In the genomic region with DNA sequence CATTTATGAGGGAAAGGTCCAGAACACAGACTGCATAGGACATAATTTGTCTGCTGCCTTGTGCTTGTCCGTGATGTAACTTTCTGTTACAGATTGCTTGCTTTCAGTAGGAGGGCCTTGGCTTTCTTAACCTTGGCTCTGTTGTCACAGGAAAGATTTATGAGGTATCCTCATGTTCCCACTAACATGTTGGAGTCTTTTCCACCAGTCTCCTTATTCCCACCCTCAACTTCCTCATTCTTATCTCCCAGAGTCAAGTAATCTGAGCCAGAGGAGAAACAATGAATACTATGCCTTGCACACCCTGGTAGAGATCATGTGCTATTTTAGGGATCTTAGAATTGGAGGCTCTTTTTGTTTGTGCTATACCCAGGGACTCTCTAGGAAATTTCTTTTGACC, we compare ENCODE assay signal across 8 mouse cellular contexts. TPM values are rescaled to one million over a fixed set of nuclear protein-coding genes. Genes with fewer than 3 reads are reported as not detected.
DNase-seq lines count a peak whose midpoint lies in the region; ATAC-seq and TF ChIP-seq lines count a peak whose summit lies in the region.

No protein-coding gene starts in this region.

- peaks cover 31 to 37% of the 10 kb centered on the region in 2 experiments for H3K4me1 ChIP-seq in MEL (ENCODE audit: control insufficient read depth in 1 of 2, insufficient read depth in 2 of 2, low read length in 2 of 2)
- H3K4me1 ChIP-seq in heart, embryonic 15.5 days (replicated peaks) = peaks cover 67% of the 10 kb centered on the region
- peaks cover 32% of the 10 kb centered on the region for H3K4me1 ChIP-seq in liver, embryonic 16.5 days (ENCODE audit: control insufficient read depth, low read depth, low read length)

- WGBS in heart, embryonic 15.5 days = 19% methylated on average over 1 of the region's 1 CpGs
- 60% methylated on average over 1 of the region's 1 CpGs for WGBS in liver, embryonic 16.5 days (ENCODE audit: insufficient replicate concordance)

- ATAC-seq in heart, embryonic 15.5 days (replicated peaks; ENCODE audit: insufficient number of reproducible peaks, insufficient read depth, low FRiP score, low read depth) = peak; percentile 65
- ATAC-seq in liver, embryonic 16.5 days (ENCODE audit: low read depth) = no peak
- ATAC-seq in erythroblast, adult 5-6 weeks (replicated peaks; ENCODE audit: low FRiP score, poor library complexity, severe bottlenecking) = no peak

- no peaks in the 10 kb centered on the region for H3K27me3 ChIP-seq in MEL (ENCODE audit: control insufficient read depth in 1 of 2, insufficient read depth in 2 of 2, low read length in 2 of 2)
- no peaks in the 10 kb centered on the region for H3K27me3 ChIP-seq in heart, embryonic 15.5 days
- H3K27me3 ChIP-seq in liver, embryonic 16.5 days (ENCODE audit: control insufficient read depth, insufficient read depth, low read depth, low read length) = no peaks in the 10 kb centered on the region

- TF ChIP-seq POLR2A in MEL (IDR thresholded peaks at IDR 0.05; ENCODE audit: control insufficient read depth in 1 of 2, insufficient read depth in 1 of 2, low read depth in 1 of 2, low read length in 2 of 2, poor library complexity in 1 of 2) = no peak

- no peak overlapping the region for H3K4me3 ChIP-seq in MEL (ENCODE audit: control insufficient read depth in 1 of 2, insufficient read depth in 1 of 2, low read depth in 2 of 2, low read length in 2 of 2)
- no peak overlapping the region for H3K4me3 ChIP-seq in heart, embryonic 15.5 days
- no peak overlapping the region for H3K4me3 ChIP-seq in liver, embryonic 16.5 days (ENCODE audit: low read depth, low read length)

- H3K36me3 ChIP-seq in MEL (ENCODE audit: control insufficient read depth in 1 of 2, insufficient read depth in 2 of 2, low read length in 2 of 2) = peaks cover 0 to 31% of the 10 kb centered on the region in 2 experiments; a peak in 2 of 4 replicates
- H3K36me3 ChIP-seq in heart, embryonic 15.5 days = no peaks in the 10 kb centered on the region
- no peaks in the 10 kb centered on the region for H3K36me3 ChIP-seq in liver, embryonic 16.5 days (ENCODE audit: control insufficient read depth, insufficient read depth)

- no peak overlapping the region for H3K9ac ChIP-seq in MEL (ENCODE audit: control insufficient read depth, low read depth, low read length, poor library complexity, severe bottlenecking)
- H3K9ac ChIP-seq in heart, embryonic 15.5 days = no peak overlapping the region
- no peak overlapping the region for H3K9ac ChIP-seq in liver, embryonic 16.5 days (ENCODE audit: low read depth, low read length)

- TF ChIP-seq RAD21 in MEL (IDR thresholded peaks at IDR 0.05; ENCODE audit: low read depth, low read length) = no peak

- H3K4me2 ChIP-seq in heart, embryonic 15.5 days = peak overlapping the region; percentile 58
- no peak overlapping the region for H3K4me2 ChIP-seq in liver, embryonic 16.5 days (ENCODE audit: low read depth, low read length)

- no peak for TF ChIP-seq CTCF in MEL (IDR thresholded peaks at IDR 0.05 in 2 of 3, conservative IDR thresholded peaks at IDR 0.05 in 1 of 3; ENCODE audit: control insufficient read depth in 1 of 3, insufficient read depth in 1 of 3, low read depth in 2 of 3, low read length in 3 of 3, poor library complexity in 1 of 3, severe bottlenecking in 1 of 3)

- H3K27ac ChIP-seq in MEL (ENCODE audit: control insufficient read depth, low read depth, low read length) = peak overlapping the region; percentile 88; the same call in 1 of the 2 replicates
- peak overlapping the region; percentile 85 for H3K27ac ChIP-seq in heart, embryonic 15.5 days
- peak overlapping the region; percentile 11; the same call in 1 of the 2 replicates for H3K27ac ChIP-seq in liver, embryonic 16.5 days (ENCODE audit: low read length)

- DNase-seq in adrenal gland, postnatal 10 days = peak; percentile 28
- DNase-seq in adrenal gland, adult 18-20 months (ENCODE audit: low spot score in 2 of 2) = no peak
- peak; percentile 59 for DNase-seq in MEL (ENCODE audit: low read depth, low spot score)
- DNase-seq in right cerebral cortex, postnatal 4 days = no peak
- no peak for DNase-seq in right cerebral cortex, postnatal 36 days (ENCODE audit: low spot score in 2 of 2)

- TF ChIP-seq EP300 in MEL (IDR thresholded peaks at IDR 0.05; ENCODE audit: low read depth in 1 of 2, low read length in 2 of 2) = peak; percentile 52 to 72

- no peaks in the 10 kb centered on the region for H3K9me3 ChIP-seq in MEL (replicated peaks; ENCODE audit: insufficient read depth, low read length)
- H3K9me3 ChIP-seq in heart, embryonic 15.5 days (replicated peaks) = no peaks in the 10 kb centered on the region
- H3K9me3 ChIP-seq in liver, embryonic 16.5 days (replicated peaks; ENCODE audit: control insufficient read depth, low read length) = no peaks in the 10 kb centered on the region

- peaks cover 7% of the 10 kb centered on the region for H3K79me2 ChIP-seq in MEL (ENCODE audit: control insufficient read depth, insufficient read depth, low read length, poor library complexity)

TF ChIP-seq in MEL, 35 proteins besides CTCF, POLR2A, EP300 and RAD21:
- no peak for TF ChIP-seq ELF1 (IDR thresholded peaks at IDR 0.05; ENCODE audit: low read depth, low read length)
- peak; percentile 83 for TF ChIP-seq RCOR1 (IDR thresholded peaks at IDR 0.05; ENCODE audit: low read depth, low read length)
- TF ChIP-seq MYC (IDR thresholded peaks at IDR 0.05; ENCODE audit: low read depth, low read length) = peak; percentile 51; the same call in 1 of the 2 replicates
- peak; percentile 65; the same call in 1 of the 2 replicates for TF ChIP-seq ETS1 (IDR thresholded peaks at IDR 0.05; ENCODE audit: low read depth, low read length)
- peak; percentile 79 for TF ChIP-seq GATA1 (IDR thresholded peaks at IDR 0.05; ENCODE audit: low read depth, low read length)
- peak; percentile 44; the same call in 1 of the 2 replicates for TF ChIP-seq MEF2A (IDR thresholded peaks at IDR 0.05; ENCODE audit: extremely low read depth, insufficient replicate concordance, low read depth, low read length, poor library complexity, severe bottlenecking)
- TF ChIP-seq ZKSCAN1 (IDR thresholded peaks at IDR 0.05; ENCODE audit: low read depth, low read length) = no peak
- no peak for TF ChIP-seq CHD1 (IDR thresholded peaks at IDR 0.05; ENCODE audit: low read depth, low read length)
- no peak for TF ChIP-seq POLR2AphosphoS2 (IDR thresholded peaks at IDR 0.05; ENCODE audit: low read length)
- TF ChIP-seq MXI1 (IDR thresholded peaks at IDR 0.05; ENCODE audit: low read depth, low read length) = peak; percentile 48; the same call in 1 of the 2 replicates
- no peak for TF ChIP-seq KAT2A (conservative IDR thresholded peaks at IDR 0.05; ENCODE audit: low read depth, low read length)
- 0 out of 2 replicates have a peak, but pooled peaks have one; percentile 44 for TF ChIP-seq MAX (IDR thresholded peaks at IDR 0.05; ENCODE audit: low read length)
- peak; percentile 54 for TF ChIP-seq SIN3A (IDR thresholded peaks at IDR 0.05; ENCODE audit: low read length)
- TF ChIP-seq BHLHE40 (IDR thresholded peaks at IDR 0.05; ENCODE audit: borderline replicate concordance, low read depth, low read length) = peak; percentile 56; the same call in 1 of the 2 replicates

RNA-seq across cellular contexts. Expression of gene Ldhd, which starts 32.9 kb away (rescaled TPM):
- 10 to 100 TPM; 20.4 to 23.4 TPM for total RNA-seq in adrenal gland, postnatal 10 days (2021)
- total RNA-seq in adrenal gland, adult 18-20 months (2021) = 100 to 1,000 TPM in 1 of 2 experiments, 10 to 100 TPM in 1; 65.1 to 101 TPM
- 0.03 and 0.04 TPM in 2 replicates for total RNA-seq in MEL (2012; rRNA removed)
- not detected for polyA plus RNA-seq in MEL (2012; ENCODE audit: insufficient read depth in 1 of 2, insufficient read length in 2 of 2, low read depth in 1 of 2, low replicate concordance in 2 of 2, missing spikeins in 1 of 2)
- 0.79 and 1.0 TPM in 2 replicates for polyA plus RNA-seq in heart, embryonic 15.5 days (2015; fragmentation: Nextera tagmentation; extraction: Ambion mirVana)
- polyA plus RNA-seq in liver, embryonic 16.5 days (2015; fragmentation: Nextera tagmentation; extraction: Ambion mirVana) = 0.34 and 0.57 TPM in 2 replicates
- not detected in 2 replicates for total RNA-seq in erythroblast, adult 5-6 weeks (2015; ENCODE audit: low replicate concordance)
- total RNA-seq in erythroblast, adult 5-6 weeks (2017; ENCODE audit: low replicate concordance) = 0.42 TPM in 1 of 2 replicates, not detected in the other

RNA-seq across cellular contexts. Expression of gene Zfp1, which starts 45.9 kb away (rescaled TPM):
- 10 to 100 TPM in 1 of 2 experiments, 1 to 10 TPM in 1; 9.0 to 12.1 TPM for total RNA-seq in adrenal gland, postnatal 10 days (2021)
- total RNA-seq in adrenal gland, adult 18-20 months (2021) = 1 to 10 TPM; 6.4 to 6.5 TPM
- total RNA-seq in MEL (2012; rRNA removed) = 12.0 and 12.2 TPM in 2 replicates
- 10 to 100 TPM in 1 of 2 experiments, not detected in 1; 12.4 TPM for polyA plus RNA-seq in MEL (2012; ENCODE audit: insufficient read depth in 1 of 2, insufficient read length in 2 of 2, low read depth in 1 of 2, low replicate concordance in 2 of 2, missing spikeins in 1 of 2)
- 11.7 and 15.0 TPM in 2 replicates for polyA plus RNA-seq in heart, embryonic 15.5 days (2015; fragmentation: Nextera tagmentation; extraction: Ambion mirVana)
- polyA plus RNA-seq in liver, embryonic 16.5 days (2015; fragmentation: Nextera tagmentation; extraction: Ambion mirVana) = 4.0 and 5.0 TPM in 2 replicates
- 1.2 and 3.3 TPM in 2 replicates for total RNA-seq in erythroblast, adult 5-6 weeks (2015; ENCODE audit: low replicate concordance)
- total RNA-seq in erythroblast, adult 5-6 weeks (2017; ENCODE audit: low replicate concordance) = 1.3 TPM in 1 of 2 replicates, not detected in the other

Comparison
In these comparisons a context has a peak if more than half of its experiments do, and no peak if none do; other contexts are left out.
1. DNase-seq: peak in adrenal gland, postnatal 10 days (single experiment) and MEL (single experiment); none in adrenal gland, adult 18-20 months (0 of 2), right cerebral cortex, postnatal 4 days (single experiment) and right cerebral cortex, postnatal 36 days (0 of 2).
2. H3K27ac ChIP-seq: peak in every context shown above with its lines; median percentile 88 in MEL; 85 in heart, embryonic 15.5 days; 11 in liver, embryonic 16.5 days.
3. RNA of gene Ldhd, which starts 32.9 kb away (total RNA-seq): 65.1 to 101 TPM in adrenal gland, adult 18-20 months and 20.4 to 23.4 TPM in adrenal gland, postnatal 10 days; 0.03 to 0.04 TPM in MEL and 0.42 TPM in erythroblast, adult 5-6 weeks; every median in the first group is over 10 times any median in the second.